Mouse (Mus musculus) ovary, postnatal 14 days (tissue): ENCODE measurements around the gene Hlcs.
A peak's percentile ranks its signal among the peaks of the same experiment; 100 is the strongest.

Source experiments
- DNase-seq: peaks from one replicate; pipeline ENCODE4 v3.0.0; 2022; ENCODE audit warnings: low spot score

The Hlcs gene

DNA sequence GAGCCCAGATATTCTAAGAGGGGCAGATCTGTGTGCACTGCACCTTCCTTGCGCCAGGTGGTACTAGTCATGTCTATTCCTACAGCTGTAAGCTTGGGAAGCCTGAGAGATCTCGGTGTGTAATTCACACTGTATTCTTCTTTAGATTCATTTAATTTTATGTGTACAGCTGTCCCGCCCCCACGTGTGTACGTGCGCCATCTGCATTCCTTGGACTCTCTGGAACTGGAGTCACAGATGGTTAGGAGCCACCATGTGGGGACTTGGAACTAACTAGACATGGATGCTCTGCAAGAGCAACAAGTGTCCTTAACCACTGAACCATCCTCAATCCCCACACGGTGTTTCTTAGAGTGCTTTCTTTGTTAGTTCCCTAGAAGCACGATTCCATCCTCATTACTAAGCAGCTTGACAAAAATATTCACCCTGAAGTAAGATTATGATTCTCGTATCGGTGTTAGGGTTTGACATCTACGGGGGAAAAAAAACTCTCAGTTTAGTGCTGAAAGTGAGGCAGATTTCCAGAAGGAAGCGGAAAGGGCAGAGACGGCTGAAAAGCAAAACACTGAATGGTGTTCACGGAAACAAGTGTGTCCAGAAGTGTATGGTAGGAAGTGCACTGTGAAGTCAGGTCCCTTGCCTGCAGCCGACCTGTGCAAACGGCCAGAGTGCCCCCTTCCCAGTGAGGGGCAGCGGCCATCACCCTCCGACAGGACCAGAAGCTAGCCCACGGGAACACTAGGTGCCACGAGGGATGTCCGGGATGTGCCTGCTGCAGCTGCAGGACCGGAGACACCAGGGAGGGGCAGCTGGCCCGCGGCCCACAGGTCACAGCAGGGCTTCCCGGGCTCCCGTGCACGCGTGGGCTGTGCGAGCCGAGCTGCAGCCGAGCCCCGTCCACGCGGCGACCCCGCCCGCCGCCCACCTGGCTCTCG, 24.0 kb downstream of the Hlcs start:
- DNase-seq = no peak

DNA sequence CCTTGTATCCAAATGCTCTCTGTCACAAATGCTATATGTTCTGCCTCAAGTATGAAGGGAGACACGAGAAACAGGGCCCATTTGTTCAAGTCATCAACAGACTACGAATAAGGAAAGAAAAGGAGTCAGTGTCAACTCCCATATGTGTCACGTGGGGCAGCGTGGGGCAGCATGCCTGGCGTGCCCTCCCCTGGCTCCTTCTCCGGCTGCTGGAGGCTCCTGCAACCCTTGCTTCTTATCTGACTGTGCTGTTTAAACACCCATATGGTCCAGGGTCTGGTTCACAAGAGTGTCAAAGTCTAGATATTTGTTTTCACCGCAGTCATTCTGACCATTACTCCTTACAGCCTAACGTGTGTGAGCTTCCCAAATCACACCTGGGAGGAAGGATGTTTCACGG, 25.5 kb downstream of the Hlcs start:
- DNase-seq = no peak

DNA sequence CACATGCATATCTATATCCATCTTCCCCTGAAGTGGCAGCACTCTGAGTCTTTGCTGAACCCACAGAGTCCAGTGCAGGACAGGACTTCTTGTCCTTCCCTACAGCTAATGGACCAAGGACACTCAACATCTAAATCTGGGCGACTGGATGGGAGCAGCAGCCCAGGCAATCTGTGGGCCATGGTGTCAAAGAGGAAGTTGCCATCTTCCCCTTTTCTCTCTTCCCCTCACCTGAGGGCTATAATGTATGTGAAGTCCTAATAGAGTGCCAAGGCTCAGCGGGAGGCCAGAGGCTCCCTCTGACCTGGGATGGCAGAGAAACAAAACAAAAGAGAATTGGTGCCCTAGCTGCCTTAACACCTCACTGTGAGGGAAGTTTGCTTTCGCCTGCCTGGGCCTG, 29.4 kb downstream of the Hlcs start:
- no peak for DNase-seq

DNA sequence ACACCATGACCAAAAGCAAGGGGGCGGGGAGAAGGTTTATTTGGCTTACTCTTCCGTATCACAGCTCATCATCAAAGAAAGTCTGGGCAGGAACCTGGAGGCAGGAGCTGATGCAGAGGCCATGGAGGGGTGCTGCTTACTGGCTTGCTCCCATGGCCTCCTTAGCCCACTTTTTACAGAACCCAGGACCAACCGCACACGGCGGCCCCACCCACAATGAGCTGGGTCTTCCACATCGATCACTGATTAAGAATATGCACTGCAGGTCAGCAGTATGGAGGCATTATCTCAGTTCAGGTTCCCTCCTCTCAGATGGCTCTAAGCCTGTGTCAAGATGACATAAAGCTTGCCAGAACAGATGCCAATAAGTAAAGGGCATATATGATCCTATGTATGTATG, 42.5 kb downstream of the Hlcs start:
- DNase-seq = no peak

DNA sequence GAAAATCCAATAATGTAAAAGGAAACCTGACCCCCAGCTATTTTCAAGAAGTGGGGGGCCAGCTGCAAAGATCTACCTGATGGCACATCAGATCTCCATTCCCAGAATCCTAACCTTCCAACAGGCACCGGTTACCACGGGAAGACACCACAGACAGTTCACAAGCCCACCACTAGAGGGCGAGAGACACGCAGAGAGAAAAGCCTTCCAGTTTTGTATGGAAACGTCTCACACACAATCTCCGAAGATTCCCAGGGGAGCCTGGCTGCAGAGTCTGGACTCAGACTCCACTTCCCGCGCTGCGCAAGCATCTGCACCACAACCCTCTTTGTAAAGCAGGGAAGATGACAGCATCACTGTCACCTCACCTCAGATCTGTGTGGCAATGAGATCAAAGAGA, 43.7 kb downstream of the Hlcs start:
- peak; percentile 88 for DNase-seq

DNA sequence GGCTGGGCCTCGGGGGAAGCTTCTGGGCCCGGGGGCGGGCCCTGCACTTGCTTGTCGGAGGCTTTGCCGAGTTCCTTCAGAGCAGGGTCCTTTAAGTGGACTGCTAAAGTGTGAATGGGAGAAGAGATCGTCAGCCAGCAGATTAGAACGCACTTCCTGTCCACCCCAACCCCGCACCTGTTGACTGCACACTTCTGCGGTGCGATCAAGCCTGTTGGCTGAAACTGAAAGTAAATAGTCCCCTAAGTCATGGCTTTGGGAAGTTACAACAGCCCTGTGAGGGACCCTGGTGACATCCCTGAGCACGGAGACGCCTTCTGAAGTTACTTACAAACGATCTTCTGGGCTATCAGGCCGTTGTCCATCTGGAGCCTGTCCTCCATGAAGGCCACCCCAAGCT, 45.2 kb downstream of the Hlcs start:
- DNase-seq = no peak

DNA sequence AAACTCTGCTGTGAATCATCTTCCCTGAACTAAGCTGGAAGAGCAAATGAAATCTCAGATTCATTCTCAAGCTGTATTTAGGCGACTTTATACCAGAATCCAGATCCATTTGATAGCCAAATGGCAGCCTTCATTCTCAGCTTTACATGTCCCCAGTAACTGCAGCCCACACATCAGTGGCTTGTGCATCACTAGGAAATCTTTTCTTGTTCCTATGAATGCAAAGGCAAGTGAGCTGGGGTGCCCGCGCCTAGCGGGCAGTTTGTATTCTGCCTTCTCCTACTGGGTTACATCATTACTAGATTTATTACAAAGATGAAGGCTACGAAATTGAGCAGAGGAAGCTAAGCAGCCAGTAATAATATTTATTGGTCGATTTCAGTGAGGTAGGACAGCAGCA, 48.8 kb downstream of the Hlcs start:
- no peak for DNase-seq

DNA sequence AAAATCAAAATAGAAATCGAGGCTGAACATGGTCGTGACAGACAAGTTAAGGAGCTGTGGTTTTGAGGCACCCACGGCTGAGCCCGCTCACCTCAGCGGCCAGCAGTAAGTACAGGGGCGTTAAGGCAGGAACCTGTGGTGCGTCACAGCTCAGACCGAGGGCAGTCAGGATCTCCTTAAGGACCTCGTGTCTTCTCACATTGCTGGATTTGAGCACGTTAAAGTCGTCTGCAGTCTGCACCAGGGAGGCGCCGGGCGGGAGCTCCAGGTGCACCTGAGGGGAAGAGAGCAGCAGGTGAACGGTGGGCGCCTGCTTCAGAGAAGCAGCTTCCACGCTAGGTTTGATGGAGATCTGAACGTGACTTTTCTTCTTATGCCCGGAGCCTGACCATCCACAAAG, 50.9 kb downstream of the Hlcs start:
- DNase-seq = no peak

DNA sequence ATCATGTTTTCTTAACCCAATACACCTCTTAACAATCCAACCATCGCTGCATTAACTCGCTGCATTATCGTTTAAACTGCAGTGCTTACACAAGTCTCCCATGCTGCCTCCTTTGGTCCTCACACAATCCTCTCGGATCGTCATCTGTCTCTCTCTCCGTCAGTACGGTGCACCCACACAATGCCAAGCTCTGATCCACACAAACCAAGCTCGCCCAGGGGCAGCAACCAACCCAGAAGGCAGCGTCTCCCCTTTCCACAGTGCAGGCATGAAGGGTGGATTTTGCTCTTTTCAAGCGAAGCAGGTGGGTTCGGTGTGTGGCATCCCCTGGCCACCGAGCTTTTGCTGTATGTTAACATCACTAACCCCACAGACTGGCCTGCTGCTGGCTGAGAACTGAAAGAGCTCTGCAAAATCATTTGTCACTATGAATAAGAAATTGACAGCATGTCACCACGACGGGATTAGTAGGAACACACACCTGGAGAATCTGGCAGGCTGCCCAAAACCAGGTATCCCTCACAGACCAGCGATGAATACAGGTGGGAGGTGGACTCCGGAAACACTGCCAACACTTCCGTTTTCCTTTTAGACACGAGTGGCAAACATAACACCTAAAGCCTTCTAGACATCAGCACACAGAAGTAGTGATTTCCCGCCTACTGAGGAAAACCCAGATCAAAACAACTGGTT, 52.3 kb downstream of the Hlcs start:
- no peak for DNase-seq

DNA sequence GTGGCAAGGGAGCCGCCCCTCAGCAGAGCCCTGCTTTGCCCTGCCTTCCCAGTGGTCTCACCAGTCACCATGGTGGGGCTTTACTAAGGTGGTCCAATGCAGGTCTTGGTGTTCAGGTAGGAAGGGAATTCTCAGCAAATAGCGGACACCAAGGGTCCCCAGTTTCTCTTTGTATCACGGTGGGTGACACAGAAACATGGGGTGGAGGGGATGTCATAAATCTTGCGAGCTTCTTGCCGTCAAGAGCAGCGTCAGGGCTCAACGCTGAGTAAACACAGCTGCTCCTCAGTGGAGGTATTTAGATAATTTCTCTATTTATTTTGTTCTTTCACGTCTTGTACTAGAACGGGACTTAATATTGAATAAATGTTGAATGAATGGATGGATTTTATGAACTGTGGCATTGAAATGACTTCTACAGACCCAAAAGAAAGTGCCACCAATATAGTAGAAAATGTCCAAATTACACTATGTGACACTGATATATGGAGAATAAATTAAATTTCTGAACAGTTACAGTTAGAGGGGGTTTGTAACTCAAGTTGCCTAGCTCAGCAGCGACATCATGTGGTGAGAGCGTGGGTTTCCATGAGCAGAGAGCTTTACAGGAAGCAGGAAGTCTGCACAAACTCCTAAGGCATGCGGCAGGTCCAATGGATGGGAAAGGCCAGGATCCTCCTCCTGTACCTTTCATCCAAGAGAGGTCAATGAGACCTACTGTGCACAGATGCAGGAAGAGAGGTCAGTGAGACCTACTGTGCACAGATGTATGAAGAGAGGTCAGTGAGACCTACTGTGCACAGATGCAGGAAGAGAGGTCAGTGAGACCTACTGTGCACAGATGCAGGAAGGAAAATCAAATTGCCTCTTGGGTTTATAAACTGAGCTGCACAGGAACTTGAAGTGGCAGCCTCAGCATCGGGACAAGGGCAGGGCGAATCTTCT, 54.7 kb downstream of the Hlcs start:
- peak; percentile 74 for DNase-seq

DNA sequence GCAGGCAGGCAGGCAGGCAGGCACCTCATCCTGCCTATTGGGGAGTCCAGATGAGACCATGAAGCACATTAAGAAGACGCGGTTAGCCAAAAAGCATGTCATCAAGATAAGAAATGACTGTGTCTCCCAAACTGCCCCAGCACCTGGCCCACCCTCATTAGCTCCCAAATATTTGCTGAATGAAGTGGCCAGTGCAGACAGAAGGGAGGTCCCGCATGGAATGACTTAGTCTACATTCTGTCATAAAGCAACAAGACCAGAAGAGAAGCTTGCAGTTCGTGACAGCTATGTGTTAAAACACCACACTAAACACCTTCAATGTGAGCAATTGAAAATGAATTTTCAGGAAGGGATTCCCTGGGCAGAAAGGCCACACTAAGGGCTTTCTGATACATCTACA, 57.8 kb downstream of the Hlcs start:
- no peak for DNase-seq

DNA sequence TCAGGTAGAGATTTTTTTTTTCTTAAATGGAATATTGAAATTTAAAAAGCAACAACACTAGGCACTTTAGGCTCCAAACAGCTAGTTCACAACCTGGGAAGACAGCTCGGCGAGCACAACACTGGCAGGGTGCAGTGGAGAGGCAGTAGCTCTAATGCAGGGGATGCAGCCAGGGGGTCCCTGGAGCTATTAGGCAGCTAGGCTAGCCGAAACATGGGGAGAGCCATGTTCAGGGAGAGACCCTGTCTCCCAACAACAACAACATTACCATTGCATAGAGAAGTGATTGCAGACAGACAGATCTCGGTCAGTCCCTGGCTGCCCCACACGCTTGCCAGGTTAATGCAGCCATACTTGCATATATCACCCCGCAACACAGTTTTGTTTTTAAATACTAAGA, 58.3 kb downstream of the Hlcs start:
- no peak for DNase-seq

DNA sequence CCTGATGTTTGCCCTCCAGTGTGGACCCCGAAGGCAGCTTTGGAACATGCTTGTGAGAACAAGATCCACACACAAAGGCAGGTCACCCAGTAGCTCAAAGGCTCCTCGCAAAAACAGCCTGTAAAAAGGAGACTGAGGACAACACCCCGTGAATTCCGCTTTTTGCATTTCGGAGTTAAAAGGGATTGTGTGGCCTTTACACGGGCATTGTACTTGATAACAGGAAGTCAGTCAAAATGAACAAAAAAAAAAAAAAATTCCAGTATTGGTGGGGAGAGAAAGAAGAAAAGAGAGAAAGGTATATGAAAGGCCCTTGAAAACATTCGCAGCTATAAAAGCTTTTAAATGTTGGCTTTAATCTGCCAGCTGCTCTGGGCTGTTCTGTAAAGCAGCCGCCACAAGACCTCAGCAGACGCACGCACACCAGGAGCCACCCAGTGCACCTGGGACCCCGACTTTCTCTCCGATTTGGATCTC, 58.9 kb downstream of the Hlcs start:
- no peak for DNase-seq

DNA sequence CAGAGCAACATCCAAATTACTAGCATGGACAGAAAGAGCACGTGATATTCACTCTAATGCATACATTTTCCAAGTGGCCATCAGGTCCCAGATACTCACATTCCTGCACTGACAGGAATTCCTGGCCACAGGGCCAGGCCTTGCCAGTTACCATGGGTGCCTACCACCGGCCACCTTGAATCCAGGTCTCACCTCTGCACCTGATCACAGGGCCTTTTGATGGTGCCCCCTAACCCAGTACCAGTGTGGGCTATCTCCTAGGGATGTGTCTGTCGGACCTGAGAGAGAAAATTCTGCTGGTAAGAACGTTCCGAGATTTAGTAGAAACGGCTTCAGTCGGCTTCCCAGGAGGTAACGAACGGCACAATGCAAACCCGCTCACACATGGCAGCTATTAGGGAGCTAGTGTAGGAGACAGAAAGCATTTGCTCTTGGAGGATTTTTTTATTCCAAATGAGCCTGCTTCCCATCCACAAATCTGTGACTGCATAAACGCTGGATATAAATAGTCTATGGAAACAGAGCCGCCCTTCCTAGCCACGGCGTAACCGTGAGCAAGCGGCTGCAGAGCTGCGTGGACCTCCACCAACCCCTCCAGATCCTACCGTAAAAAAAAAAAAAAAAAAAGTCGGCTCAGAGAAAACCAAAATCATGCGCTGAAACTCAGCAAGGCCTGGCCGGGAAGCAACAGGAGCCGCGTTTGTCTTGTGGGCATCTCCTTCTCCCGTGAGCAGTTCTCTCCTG, 59.5 kb downstream of the Hlcs start:
- no peak for DNase-seq

DNA sequence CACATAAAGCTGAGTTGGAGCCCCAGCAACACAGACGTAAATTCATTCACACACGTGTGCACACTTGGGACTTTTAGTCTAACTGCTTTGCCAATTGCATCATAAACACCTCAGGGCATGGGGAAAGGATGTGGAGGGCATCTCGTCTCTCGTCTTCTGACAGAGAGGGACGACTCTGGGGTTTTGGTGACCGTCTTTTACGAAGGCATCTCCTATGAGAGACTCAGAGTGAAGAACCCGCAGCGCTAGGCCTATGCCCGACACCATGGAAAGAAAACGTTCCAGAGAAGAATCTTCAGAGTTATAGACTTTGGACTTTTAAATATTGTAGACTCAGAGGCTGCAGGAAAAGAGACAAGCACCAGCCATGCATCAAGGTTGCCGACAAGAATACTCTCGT, 61.6 kb downstream of the Hlcs start:
- no peak for DNase-seq

DNA sequence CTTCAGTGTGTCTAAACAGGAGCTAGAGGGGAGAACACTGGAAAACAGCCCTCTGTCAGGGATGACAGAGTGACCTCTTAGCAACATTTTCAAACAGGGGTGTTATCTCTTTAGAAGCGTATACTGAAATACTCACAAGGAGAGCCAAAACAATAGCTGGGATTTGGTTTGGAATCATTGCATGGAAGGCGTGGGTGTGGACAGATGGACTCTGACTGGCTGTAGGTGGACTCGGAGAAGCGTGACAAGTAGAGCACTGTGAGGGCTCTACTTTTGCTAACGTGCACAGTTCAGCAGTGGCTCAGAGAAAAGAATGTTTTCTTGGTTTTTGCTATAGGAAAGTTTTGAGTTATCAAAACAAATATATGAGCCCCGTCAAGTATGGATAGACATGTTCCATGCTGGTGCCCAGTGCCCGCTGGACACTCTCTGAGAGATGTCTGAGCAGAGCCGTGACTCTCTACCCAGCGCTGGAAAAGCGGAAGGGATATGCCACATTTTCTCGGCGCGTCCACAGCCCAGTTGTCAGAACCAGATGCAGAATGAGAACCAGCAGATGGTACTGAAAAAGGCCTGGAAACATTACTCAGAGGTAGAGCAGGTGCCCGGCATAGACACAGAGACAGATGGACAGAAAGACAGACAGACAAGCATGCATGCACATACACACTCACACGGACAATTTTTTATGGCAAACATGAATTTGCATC, 62.6 kb downstream of the Hlcs start:
- DNase-seq = no peak

DNA sequence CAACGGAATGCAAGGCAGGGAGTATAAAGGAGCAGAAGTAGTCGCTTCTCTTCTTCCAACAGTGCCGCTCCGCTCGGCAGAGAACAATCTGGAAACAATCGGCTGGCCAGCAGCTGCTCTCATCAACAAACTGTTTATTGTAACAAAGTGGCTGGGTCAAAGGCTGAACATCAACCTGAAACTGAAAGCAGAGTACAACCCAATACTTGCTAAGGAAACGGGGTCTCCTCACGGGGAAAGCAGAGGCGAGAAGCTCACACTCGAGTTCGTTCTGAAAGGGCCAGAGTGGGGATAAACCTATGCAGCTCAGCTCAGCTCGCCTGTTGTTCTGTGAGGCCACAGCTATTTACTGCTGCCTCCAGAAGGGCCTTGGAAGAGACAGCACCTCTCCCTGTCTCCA, 63.2 kb downstream of the Hlcs start:
- no peak for DNase-seq

DNA sequence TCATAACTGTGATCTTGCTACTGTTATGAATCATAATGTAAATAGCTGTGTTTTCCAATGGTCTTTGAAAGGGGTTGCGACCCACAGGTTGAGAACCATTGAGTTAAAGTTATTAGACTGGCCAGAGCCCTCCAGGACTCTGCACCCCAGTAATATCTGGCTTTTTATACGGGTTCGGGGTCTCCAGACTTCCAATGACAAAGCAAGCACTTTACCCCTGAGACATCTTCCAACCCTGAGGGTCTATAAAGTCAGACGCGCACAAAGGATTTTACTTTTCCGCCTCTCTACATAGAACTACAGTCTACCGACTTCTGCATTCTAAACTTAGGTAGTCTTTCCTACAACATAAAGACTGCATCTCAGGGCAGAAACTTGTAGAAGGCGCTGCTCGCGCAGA, 63.7 kb downstream of the Hlcs start:
- DNase-seq = no peak

DNA sequence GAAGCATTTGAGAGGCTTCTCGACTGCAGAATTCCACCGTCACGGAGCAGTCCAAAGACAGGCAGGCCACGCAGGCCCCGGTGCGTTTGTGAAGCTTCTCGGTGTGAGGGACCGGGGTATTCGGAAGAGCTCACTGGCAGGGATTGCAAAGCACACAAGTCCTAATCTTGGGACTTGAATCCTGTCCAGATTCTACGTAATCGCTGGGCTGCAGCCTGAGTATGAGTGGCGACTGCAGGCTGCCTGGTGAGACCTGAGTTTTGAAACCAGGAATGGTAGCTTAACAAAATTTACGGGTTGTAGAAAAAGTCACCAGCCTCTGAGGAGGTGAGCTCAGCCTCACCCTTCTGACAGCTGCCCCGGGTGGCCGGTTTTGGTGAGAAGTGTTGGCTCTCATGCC, 64.7 kb downstream of the Hlcs start:
- no peak for DNase-seq

DNA sequence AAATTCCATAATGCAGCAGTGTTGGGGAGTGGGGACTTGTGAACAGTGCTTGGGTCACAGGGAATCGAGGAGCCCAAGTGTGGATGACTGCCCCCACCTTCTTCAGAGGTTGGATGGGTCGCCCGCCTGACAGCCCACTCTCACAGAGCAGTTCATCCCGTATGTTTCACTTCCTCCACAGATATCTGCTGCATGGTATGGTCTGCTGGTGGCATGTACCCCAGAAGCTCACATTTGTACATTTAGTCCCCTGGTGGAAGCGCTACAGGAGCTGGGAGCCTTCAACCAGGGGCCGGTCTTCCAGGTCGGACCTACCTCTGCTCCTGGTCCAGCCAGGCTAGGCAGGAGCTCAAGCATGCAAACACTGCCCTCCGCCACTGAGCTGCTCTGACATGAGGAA, 66.4 kb downstream of the Hlcs start:
- no peak for DNase-seq
